Mouse (Mus musculus): ENCODE measurements around the gene Gm10639.
"Not testable (repeated sequence)": the region's sequence is repeated elsewhere in the genome, so short reads cannot be mapped to it uniquely, and the experiment has no call there.

The Gm10639 gene

GRCm38 (mm10) chr9:78289723-78290122, at the start of gene Gm10639:
TSS of gene Gm10639 (plus strand) at chr9:78289923.
- not testable (repeated sequence) for DNase-seq (ENCODE audit: low spot score in 2 of 2)

- DNase-seq (ENCODE audit: low spot score in 2 of 2), result peak in 1 of 2 experiments; percentile 8
Measured at GRCm38 (mm10) chr9:78255683-78256470, 33.8 kb upstream of the Gm10639 start.

GRCm38 (mm10) chr9:78256914-78257313, 32.8 kb upstream of the Gm10639 start, which contains the start of gene Gm3776:
TSS of gene Gm3776 (plus strand) at chr9:78257129.
- DNase-seq (ENCODE audit: low spot score in 2 of 2), result not testable (repeated sequence)

- DNase-seq (ENCODE audit: low spot score in 2 of 2), result peak; percentile 28 to 42
Measured at GRCm38 (mm10) chr9:78259688-78260087, 30.0 kb upstream of the Gm10639 start.

- DNase-seq (ENCODE audit: low spot score in 2 of 2), result not testable (repeated sequence)
Measured at GRCm38 (mm10) chr9:78270945-78271344, 18.8 kb upstream of the Gm10639 start.

GRCm38 (mm10) chr9:78282002-78282711, 7.6 kb upstream of the Gm10639 start:
- peak in 1 of 2 experiments; percentile 15 for DNase-seq (ENCODE audit: low spot score in 2 of 2)

- not testable (repeated sequence) for DNase-seq (ENCODE audit: low spot score in 2 of 2)
Measured at GRCm38 (mm10) chr9:78289063-78289462, 660 bp upstream of the Gm10639 start.

GRCm38 (mm10) chr9:78292462-78292861, 2.7 kb downstream of the Gm10639 start:
- not testable (repeated sequence) for DNase-seq (ENCODE audit: low spot score in 2 of 2)

- DNase-seq (ENCODE audit: low spot score in 2 of 2), result not testable (repeated sequence)
Measured at GRCm38 (mm10) chr9:78293683-78294082, 4.0 kb downstream of the Gm10639 start.

GRCm38 (mm10) chr9:78294781-78295180, 5.1 kb downstream of the Gm10639 start:
- not testable (repeated sequence) for DNase-seq (ENCODE audit: low spot score in 2 of 2)

GRCm38 (mm10) chr9:78296089-78296488, 6.4 kb downstream of the Gm10639 start:
- DNase-seq (ENCODE audit: low spot score in 2 of 2), result peak in 1 of 2 experiments; percentile 37

- DNase-seq (ENCODE audit: low spot score in 2 of 2), result no peak
Measured at GRCm38 (mm10) chr9:78298232-78298631, 8.5 kb downstream of the Gm10639 start.

GRCm38 (mm10) chr9:78299143-78299542, 9.4 kb downstream of the Gm10639 start:
- DNase-seq (ENCODE audit: low spot score in 2 of 2), result not testable (repeated sequence)

GRCm38 (mm10) chr9:78308122-78308521, 18.4 kb downstream of the Gm10639 start:
- DNase-seq (ENCODE audit: low spot score in 2 of 2), result not testable (repeated sequence)

GRCm38 (mm10) chr9:78314696-78315095, 25.0 kb downstream of the Gm10639 start, which contains the start of gene Omt2a:
TSS of gene Omt2a (minus strand) at chr9:78314796.
- DNase-seq (ENCODE audit: low spot score in 2 of 2), result no peak

GRCm38 (mm10) chr9:78319499-78319898, 29.8 kb downstream of the Gm10639 start:
- no peak for DNase-seq (ENCODE audit: low spot score in 2 of 2)

- not testable (repeated sequence) for DNase-seq (ENCODE audit: low spot score in 2 of 2)
Measured at GRCm38 (mm10) chr9:78327289-78327688, 37.6 kb downstream of the Gm10639 start, which contains the start of gene Omt2b. TSS of gene Omt2b (plus strand) at chr9:78327589.

GRCm38 (mm10) chr9:78337050-78337449, 47.3 kb downstream of the Gm10639 start:
- not testable (repeated sequence) for DNase-seq (ENCODE audit: low spot score in 2 of 2)

- peak; percentile 9 to 43 for DNase-seq (ENCODE audit: low spot score in 2 of 2)
Measured at GRCm38 (mm10) chr9:78340324-78340723, 50.6 kb downstream of the Gm10639 start.

- DNase-seq (ENCODE audit: low spot score in 2 of 2), result not testable (repeated sequence)
Measured at GRCm38 (mm10) chr9:78342494-78342893, 52.8 kb downstream of the Gm10639 start.

- DNase-seq (ENCODE audit: low spot score in 2 of 2), result not testable (repeated sequence)
Measured at GRCm38 (mm10) chr9:78343055-78343454, 53.3 kb downstream of the Gm10639 start.

GRCm38 (mm10) chr9:78345235-78345634, 55.5 kb downstream of the Gm10639 start:
- not testable (repeated sequence) for DNase-seq (ENCODE audit: low spot score in 2 of 2)
